Mouse (Mus musculus) left cerebral cortex, postnatal 10 days (tissue): ENCODE data around the gene Actg1. TPM values are rescaled to one million over a fixed set of nuclear protein-coding genes. Genes with fewer than 3 reads are reported as not detected.
A peak's percentile ranks its signal among the peaks of the same experiment; 100 is the strongest.

Experiments
- DNase-seq, 2 experiments: peaks; one replicate each; pipeline ENCODE4 v3.0.0; 2021 to 2022; ENCODE audit warnings: low spot score in 2 of 2, mixed read lengths in 1 of 2; ENCODE audit errors: extremely low spot score in 1 of 2
- intact Hi-C: fragments of 180-260 bp; cut with DNase I; formaldehyde crosslinking; loops from one replicate; pipeline ENCODE4 v1.15.1; 2025
- total RNA-seq, 2 experiments: library from RNA; stranded (reverse); gene quantifications; 2 replicates each; pipeline ENCODE4 v1.2.3; 2021

Actg1 gene
- total RNA-seq, 2 experiments from 2014 or later, result 2,375 to 2,523 TPM

- no peak for DNase-seq
- intact Hi-C loops, result no loop called here
These were observed 30.9 kb downstream of the Actg1 start for GRCm38 (mm10) chr11:120317456-120317855.

DNA sequence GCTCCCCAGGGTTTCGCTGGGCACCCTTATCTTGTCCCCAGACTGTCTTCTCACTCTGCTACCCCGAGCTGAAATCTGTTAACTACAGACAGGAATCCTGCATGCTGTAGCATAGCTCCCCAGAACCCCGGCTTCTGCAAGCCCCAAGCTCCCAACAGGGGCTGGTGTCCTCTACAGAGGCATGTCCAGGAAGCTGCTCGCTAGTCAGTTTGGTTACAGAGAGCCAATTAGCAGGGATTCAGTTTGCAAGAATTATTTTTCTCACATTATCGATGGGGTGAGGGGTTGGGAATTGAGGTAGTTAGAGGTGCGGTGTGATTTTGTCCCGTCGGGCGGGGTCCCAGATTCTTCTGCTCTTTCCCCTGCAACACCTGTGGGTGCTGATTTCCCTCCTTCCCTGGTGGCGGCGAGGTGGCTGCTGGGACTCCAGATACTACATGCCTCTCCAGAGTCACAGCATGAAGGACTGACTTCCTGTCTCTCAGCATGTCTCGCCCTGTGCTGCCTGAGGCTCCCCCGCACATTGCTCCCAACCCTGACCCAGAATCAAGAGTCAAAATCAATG lies 31.6 kb downstream of the Actg1 start:
- DNase-seq, result peak in 1 of 2 experiments; percentile 52
- intact Hi-C loops, result no loop called here

DNA sequence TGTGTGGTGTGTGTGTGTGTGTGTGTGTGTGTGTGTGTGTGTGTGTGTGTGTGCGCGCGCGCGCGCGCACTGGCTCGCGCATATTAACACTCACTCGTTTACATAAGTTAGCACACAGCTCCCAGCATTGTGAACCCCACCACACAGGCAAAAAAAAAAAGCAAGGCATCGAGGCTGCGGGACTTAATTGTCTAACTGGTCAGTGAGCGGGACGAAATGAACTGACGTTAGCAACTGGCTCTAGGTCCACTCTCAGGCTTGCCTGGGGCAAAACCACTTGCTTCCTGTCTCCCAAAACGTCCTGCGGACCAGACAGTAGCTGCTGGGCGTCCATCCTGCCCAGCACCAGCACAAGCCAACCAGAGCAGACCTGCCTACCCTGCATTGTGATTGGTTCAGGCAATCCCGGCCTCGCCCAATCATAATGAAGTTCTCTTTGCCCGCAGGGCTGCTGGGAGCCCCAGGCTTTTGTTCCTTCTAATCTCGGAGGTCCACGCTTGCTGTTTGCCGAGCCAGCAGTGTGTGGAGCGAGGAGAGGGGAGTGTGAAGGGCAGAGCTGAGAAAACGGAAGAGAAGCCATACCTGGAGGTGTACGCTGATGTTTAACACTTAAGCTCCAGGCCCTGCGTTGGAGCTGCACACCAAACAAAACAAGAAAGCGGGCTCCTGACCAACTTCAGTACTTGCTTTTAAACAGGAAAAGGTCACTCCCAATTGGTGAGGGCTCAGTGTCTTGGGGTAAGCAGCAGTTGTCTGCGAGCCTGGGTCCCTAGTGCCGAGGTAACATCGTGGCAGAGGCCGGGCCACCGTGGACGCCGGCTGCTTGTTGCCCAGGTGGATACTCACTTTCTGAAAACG lies 32.3 kb downstream of the Actg1 start:
- intact Hi-C loops, result no loop called here
- peak; percentile 93 to 95 for DNase-seq

- DNase-seq, result peak in 1 of 2 experiments; percentile 55
- intact Hi-C loops, result no loop called here
These were observed 33.0 kb downstream of the Actg1 start for GRCm38 (mm10) chr11:120315416-120315761.

- DNase-seq, result peak in 1 of 2 experiments; percentile 59
- intact Hi-C loops, result no loop called here
These were observed 33.5 kb downstream of the Actg1 start for GRCm38 (mm10) chr11:120314721-120315415.

DNA sequence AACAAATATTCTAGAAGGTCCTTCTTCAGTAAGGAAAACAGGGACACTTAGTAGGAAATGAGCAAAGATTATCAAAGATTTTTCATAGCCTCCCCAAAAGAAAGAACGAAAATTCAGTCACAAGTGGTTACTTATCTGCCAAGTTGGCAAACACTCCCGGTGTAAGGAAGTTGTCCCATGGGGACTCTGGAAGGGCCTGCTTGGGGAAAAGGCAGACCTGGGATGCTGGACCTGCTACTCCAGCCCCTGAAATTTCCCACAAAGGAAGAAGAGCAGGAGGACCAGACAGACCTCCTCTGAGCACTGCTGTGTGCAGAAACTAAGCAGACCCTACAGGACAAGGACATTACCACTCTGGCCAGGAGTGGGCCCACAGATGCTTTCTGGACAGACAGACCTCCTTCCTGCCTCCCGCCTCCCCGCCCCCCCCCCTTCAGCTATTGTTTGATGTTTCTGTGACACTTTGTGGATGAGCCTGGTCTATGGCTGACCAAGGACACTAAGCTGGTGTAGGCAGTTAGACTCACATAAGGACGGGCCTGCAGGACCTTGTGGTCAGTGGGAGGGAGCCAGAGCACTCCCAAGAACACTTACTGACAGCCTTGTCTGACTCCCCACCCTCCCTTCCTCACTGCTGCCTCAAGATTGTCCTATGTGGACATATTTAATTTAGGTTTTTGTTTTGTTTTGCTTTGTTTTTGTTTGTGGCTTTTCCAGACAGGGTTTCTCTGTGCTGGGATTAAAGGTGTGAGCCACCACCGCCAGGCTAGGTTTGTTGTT lies 34.2 kb downstream of the Actg1 start:
- intact Hi-C loops, result no loop called here
- peak in 1 of 2 experiments; percentile 14 for DNase-seq

GRCm38 (mm10) chr11:120312069-120312468 lies 36.3 kb downstream of the Actg1 start:
- no peak for DNase-seq
- intact Hi-C loops, result no loop called here

DNA sequence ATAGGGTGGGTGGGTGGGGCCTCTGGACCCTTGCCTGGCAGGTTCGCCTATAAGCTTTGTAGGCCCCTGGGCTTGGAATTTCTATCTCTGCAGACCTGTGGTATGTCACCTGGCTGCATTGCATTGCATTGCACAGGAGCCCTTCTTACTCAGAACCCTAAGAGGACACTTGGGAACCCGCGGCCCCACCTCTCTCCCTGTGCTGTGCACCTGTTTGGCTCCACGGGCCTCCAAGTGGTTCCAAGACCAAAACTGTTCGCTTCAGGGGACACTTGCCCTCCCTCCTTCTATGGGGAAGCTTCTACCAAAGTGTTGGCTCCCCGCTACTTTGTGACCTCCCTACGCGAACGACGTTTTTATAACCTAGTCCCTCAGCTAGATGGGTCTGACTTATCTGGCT lies 36.8 kb downstream of the Actg1 start:
- DNase-seq, result peak in 1 of 2 experiments; percentile 31
- intact Hi-C loops, result no loop called here

- intact Hi-C loops, result no loop called here
- DNase-seq, result peak; percentile 96 to 97
These were observed 37.5 kb downstream of the Actg1 start for GRCm38 (mm10) chr11:120310813-120311312.

- DNase-seq, result peak in 1 of 2 experiments; percentile 21
- intact Hi-C loops, result loop anchor here (5.0 kb wide), 2 partner anchors 121 to 196 kb away; no protein-coding TSS in a partner anchor
These were observed 39.7 kb downstream of the Actg1 start for GRCm38 (mm10) chr11:120308441-120309320.

DNA sequence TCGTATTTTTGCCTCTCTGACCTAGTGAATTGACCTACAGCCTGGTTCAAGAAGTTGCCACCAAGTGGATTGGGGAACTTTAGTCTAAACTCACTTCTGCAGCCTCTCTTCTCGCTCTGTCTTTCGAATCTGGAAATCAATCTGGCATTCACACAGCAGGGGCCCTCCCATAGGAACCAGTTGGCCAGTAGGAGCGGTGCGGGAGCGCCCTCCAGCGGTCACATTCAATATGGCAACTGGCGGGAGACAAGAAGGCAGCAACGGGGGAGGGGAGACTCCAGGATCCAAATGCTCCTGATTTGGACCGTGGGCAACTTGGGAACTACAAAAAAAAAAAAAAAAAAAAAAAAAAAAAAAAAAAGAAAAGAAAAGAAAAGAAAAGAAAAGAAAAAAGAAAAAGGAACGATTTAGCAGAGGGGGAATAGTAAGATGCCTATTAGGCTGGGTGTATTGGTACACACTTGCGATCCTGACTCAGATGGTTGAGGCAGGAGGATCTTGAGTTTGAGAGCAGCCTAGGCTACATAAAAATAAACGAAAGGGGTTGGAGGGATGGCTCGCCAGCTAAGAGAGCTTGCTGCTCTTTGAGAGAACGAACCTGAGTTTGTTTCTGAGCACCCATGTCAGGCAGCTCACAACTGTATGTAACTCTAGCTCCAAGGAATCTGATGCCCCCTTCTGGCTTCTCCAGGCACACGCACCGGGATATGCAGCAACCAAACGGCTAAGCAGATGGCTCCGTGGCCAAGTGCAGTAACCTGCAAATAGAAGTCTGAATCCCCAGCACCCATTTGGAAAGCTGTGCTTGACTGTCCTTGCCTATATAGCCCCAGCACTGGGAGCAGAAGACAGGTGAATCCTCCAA lies 40.5 kb downstream of the Actg1 start:
- DNase-seq, result peak; percentile 94 to 96
- intact Hi-C loops, result loop anchor here (2.0 to 5.0 kb wide), 3 partner anchors 71 to 195 kb away; no protein-coding TSS in a partner anchor

DNA sequence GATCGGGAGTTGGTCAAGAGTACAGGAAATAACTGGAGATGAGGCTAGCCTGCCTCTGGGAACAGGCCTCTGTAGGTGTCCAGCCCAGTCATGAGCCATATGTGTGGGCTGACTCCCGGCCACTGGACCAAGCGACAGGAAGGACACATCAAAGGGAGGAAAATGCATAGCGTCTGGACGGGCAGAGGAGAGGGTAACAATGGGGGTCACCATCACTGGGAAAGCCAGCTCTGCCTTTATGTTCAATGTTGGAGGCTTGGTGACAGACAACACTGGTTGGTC lies 41.3 kb downstream of the Actg1 start:
- peak in 1 of 2 experiments; percentile 21 for DNase-seq
- intact Hi-C loops, result loop anchor here (2.0 to 5.0 kb wide), 3 partner anchors 70 to 195 kb away; no protein-coding TSS in a partner anchor

DNA sequence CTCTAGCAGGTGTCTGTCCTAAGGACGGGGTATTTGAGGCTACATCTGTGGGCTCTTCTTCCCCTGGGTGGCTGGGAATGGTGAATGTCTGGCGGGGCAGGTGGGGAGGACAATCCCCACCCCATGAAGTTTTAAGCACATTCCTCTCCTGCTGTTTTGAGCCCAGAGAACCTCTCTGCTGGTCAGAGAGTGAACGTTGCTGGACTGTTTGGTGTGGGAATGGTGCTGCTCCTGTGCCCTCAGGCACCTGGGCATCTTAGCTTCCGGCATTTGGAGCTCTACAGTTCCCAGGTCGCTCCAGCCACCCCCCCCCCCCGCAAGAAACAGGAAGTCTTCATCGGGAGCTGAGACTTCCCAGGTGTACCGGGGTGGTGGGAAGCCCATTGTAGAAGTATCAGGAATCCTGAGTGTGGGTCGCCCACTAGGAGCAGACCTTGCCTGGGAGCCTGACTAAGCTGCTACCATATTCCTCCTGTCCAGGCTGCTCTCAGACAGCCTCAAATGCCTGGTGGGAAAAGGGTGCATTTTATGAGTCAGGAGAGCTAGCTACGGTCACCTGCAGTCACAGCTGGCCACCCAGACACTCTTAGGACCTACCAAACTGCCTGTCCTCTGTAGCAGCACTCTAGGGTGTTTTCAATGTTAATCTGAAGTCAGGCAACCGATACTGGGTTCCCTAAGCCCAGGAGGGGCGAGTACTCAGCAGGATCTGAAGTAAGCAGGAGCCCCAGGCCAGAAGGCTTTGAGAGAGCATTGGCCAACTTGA lies 41.8 kb downstream of the Actg1 start:
- intact Hi-C loops, result loop anchor here (2.0 to 5.0 kb wide), 3 partner anchors 70 to 194 kb away; no protein-coding TSS in a partner anchor
- DNase-seq, result peak in 1 of 2 experiments; percentile 26

- intact Hi-C loops, result loop anchor here (2.0 to 5.0 kb wide), 3 partner anchors 69 to 193 kb away; no protein-coding TSS in a partner anchor
- DNase-seq, result peak in 1 of 2 experiments; percentile 19
These were observed 42.6 kb downstream of the Actg1 start for GRCm38 (mm10) chr11:120305535-120306365.

- intact Hi-C loops, result loop anchor here (5.0 kb wide), 2 partner anchors 118 to 193 kb away; no protein-coding TSS in a partner anchor
- DNase-seq, result peak; percentile 84 to 93
These were observed 43.3 kb downstream of the Actg1 start for GRCm38 (mm10) chr11:120304886-120305534.
